Mouse (Mus musculus) left cerebral cortex, postnatal 4 days (tissue): ENCODE measurements around the gene Rfx5. TPM values are rescaled to one million over a fixed set of nuclear protein-coding genes. Genes with fewer than 3 reads are reported as not detected.
"Not testable (repeated sequence)": the region's sequence is repeated elsewhere in the genome, so short reads cannot be mapped to it uniquely, and the experiment has no call there.

Experiments
- DNase-seq: peaks from one replicate; pipeline ENCODE4 v3.0.0-alpha.2; 2022
- intact Hi-C: fragments of 180-260 bp; cut with DNase I; formaldehyde crosslinking; loops from one replicate; pipeline ENCODE4 v1.15.1; 2025
- total RNA-seq, 2 experiments: library from RNA; stranded (reverse); gene quantifications; 2 replicates each; pipeline ENCODE4 v1.2.3; 2021

The Rfx5 gene
- total RNA-seq = 10 to 100 TPM; 19.6 to 27.6 TPM

GRCm38 (mm10) chr3:94953764-94954616 lies at the start of gene Rfx5:
TSS of gene Rfx5 (plus strand) at chr3:94954075.
- intact Hi-C loops = no loop called here
- peak; percentile 88 for DNase-seq

GRCm38 (mm10) chr3:94904759-94905158 lies 49.1 kb upstream of the Rfx5 start:
- DNase-seq, intact Hi-C loops: not testable (repeated sequence)

GRCm38 (mm10) chr3:94906482-94906881 lies 47.4 kb upstream of the Rfx5 start:
- intact Hi-C loops = no loop called here
- DNase-seq = no peak

GRCm38 (mm10) chr3:94911050-94911693 lies 42.7 kb upstream of the Rfx5 start:
- DNase-seq = no peak
- intact Hi-C loops = no loop called here

GRCm38 (mm10) chr3:94913801-94914200 lies 40.1 kb upstream of the Rfx5 start:
- intact Hi-C loops = no loop called here
- DNase-seq = no peak

- peak; percentile 14 for DNase-seq
- intact Hi-C loops = no loop called here
Observed at GRCm38 (mm10) chr3:94915903-94916741, 37.8 kb upstream of the Rfx5 start.

GRCm38 (mm10) chr3:94917816-94918361 lies 36.0 kb upstream of the Rfx5 start:
- no peak for DNase-seq

GRCm38 (mm10) chr3:94918845-94919244 lies 35.0 kb upstream of the Rfx5 start:
- intact Hi-C loops = no loop called here
- DNase-seq = no peak

More at GRCm38 (mm10) chr3:94917816-94918361, 36.0 kb upstream of the Rfx5 start:
- intact Hi-C loops = no loop called here

- intact Hi-C loops = no loop called here
Observed at GRCm38 (mm10) chr3:94921104-94921503, 32.8 kb upstream of the Rfx5 start.

GRCm38 (mm10) chr3:94922333-94922732 lies 31.5 kb upstream of the Rfx5 start:
- DNase-seq = no peak
- intact Hi-C loops = no loop called here

More at GRCm38 (mm10) chr3:94921104-94921503, 32.8 kb upstream of the Rfx5 start:
- DNase-seq = peak; percentile 21

- no peak for DNase-seq
- intact Hi-C loops = no loop called here
Observed at GRCm38 (mm10) chr3:94924688-94925087, 29.2 kb upstream of the Rfx5 start.

- DNase-seq = not testable (repeated sequence)
Observed at GRCm38 (mm10) chr3:94926301-94926736, 27.6 kb upstream of the Rfx5 start.

GRCm38 (mm10) chr3:94928979-94929378 lies 24.9 kb upstream of the Rfx5 start:
- intact Hi-C loops, DNase-seq: not testable (repeated sequence)

More at GRCm38 (mm10) chr3:94926301-94926736, 27.6 kb upstream of the Rfx5 start:
- intact Hi-C loops = not testable (repeated sequence)

- not testable (repeated sequence) for DNase-seq
Observed at GRCm38 (mm10) chr3:94930386-94931266, 23.2 kb upstream of the Rfx5 start.

GRCm38 (mm10) chr3:94931427-94932082 lies 22.3 kb upstream of the Rfx5 start:
- intact Hi-C loops, DNase-seq: not testable (repeated sequence)

More at GRCm38 (mm10) chr3:94930386-94931266, 23.2 kb upstream of the Rfx5 start:
- intact Hi-C loops = not testable (repeated sequence)

GRCm38 (mm10) chr3:94932279-94932678 lies 21.6 kb upstream of the Rfx5 start:
- intact Hi-C loops, DNase-seq: not testable (repeated sequence)

- peak; percentile 75 for DNase-seq
- intact Hi-C loops = no loop called here
Observed at GRCm38 (mm10) chr3:94932809-94933564, 20.9 kb upstream of the Rfx5 start, which contains the start of gene Selenbp1. TSS of gene Selenbp1 (plus strand) at chr3:94933056.

GRCm38 (mm10) chr3:94933604-94934003 lies 20.3 kb upstream of the Rfx5 start:
- DNase-seq, intact Hi-C loops: not testable (repeated sequence)
